Mouse (Mus musculus): ENCODE data around the gene Rhbdl3.
A peak's percentile ranks its signal among the peaks of the same experiment; 100 is the strongest.
"Not testable (repeated sequence)": the region's sequence is repeated elsewhere in the genome, so short reads cannot be mapped to it uniquely, and the experiment has no call there.

Gene Rhbdl3

DNA sequence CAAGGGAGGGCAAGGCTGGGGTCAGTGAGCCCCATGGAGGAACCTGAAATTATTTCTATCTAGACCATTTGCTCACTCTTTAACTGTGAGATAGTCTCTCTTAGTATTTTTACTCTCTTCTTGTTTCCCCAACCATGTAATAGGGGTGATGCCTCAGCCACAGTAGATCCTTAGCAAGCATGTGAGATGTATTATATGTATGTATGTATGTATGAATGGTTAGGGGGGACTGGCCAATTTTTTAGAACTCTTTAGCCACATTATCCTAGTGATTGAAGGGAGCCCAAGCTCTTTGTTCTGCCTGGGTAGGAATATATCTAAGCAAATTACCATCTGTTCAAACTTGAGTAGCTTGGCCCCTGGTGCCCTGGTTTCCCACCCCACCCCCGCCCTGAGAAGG is 12.8 kb downstream of the Rhbdl3 start:
- DNase-seq = no peak

DNA sequence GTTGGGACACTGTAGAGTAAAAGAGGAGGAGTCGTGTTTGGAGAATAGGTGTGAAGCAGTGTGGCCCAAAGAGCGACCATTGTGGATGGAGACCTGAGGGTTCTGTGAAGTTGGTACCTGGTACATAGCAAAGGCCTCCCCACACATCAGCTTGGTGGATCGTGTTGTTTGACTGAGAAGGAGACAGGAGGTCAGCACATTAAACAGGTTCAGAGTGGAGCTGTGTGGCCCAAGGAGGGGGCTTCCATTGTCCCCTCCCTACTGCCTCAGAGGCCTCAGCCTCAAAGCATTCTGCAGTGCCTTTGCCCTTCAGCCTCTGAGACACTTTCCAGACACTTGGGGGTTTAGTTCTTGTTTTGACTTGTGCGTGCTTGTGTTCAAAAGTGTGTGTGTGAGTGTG is 13.2 kb downstream of the Rhbdl3 start:
- no peak for DNase-seq

DNA sequence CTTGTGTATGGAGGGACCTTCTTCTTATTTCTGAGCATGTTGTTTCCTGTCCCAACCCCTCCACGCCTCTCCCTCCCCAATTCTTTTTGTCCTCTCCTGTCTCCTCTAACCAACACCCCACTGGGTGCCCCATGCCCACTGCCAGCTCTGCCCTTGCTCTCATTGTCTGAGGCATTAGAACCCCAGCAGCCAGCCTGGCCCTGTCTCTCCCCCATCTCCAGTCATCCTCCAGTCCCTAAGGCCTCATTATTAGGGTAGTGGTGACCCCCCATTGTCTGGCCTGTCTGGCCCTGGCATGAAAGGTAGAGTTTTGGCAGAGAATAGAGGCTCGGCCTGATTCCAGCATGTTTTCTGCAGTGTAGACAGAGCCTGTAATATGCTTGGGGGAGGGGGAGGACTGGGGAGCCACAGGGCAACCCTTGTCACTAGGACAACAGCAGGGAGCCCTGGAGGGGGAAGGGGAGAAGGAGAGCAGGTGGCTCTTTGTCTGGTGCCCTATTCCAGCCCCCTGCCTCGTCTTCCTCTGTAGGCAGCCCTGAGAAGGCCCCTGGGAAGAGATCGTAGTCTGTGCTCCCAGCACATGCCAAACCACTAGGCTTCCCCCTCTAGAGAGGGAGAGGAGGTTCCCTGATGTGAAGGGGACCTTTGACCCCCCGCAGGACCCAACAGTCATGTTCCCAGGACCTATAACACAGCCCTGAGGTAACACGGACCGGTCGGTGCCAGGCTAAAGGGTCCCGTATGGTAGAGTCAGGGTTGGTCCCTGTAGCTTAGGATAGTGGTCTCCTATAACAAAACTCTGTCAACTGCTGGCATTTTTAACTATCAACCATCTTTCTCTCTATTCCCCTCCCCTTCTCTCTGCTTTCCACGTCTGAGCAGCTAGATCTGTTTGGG is 15.3 kb downstream of the Rhbdl3 start:
- DNase-seq = peak; percentile 19 to 34

DNA sequence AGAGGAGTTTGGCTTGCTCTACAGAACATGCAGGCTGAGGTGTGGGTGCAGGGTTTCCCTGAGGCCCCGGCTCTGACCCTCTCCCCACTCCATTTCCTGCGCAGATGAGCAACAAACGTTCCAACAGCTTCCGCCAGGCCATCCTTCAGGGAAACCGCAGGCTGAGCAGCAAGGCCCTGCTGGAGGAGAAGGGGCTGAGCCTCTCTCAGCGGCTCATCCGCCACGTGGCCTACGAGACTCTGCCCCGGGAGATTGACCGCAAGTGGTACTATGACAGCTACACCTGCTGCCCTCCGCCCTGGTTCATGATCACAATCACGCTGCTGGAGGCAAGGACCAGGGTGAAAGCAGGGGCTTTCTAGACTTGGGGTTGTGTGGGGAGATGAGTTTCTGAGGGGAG is 22.5 kb downstream of the Rhbdl3 start:
- DNase-seq = no peak

DNA sequence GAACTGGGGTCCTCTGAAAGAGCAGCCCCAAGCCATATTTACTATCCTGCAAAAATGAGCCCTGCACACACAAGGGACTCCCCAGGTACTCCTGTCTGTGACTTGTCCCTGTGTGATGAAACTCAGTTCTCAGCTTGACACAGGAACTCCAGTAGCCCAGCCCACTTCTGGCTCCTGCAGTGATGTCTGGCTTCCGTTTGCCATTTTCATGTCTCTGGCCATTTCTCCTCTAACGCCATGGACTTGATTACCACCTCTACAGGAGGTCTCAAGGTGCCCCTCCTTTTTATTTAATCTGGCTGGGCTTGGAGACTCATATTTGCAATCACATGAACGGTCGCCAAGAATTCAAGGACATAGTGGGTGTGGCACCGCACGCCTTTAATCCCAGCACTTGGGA is 23.9 kb downstream of the Rhbdl3 start:
- DNase-seq = no peak

DNA sequence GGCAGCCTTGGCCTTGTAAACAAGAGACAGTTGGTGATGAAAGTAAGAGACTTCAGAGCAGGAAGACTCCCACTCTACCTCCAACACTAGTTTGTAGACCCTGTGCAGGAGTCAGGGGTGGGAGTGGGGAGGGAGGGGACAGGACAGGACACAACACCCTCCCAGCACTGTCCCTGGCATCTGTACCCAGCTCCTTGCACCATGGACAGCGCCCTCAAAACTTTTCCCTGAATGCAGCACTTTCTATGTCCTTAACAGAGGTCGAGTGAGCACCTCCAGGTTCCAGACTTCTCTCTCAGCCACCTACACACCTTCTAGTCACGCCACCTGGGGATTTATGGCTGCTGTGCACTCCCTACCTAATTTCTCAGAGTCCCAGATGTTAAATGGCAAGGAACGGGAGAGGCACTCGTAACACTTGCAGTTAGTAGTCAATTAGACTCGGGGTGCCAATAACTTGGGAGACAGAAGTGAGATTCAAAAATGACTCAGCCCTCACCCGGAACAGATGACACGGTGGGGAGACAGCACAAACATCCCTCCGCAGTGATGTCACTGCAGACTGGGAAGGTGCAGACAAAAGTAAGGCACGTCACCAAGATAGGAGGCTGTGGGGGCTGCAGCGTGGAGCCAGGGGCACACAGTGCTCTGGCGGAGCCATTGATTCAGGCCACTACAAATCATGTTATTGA is 32.1 kb downstream of the Rhbdl3 start:
- DNase-seq = no peak

DNA sequence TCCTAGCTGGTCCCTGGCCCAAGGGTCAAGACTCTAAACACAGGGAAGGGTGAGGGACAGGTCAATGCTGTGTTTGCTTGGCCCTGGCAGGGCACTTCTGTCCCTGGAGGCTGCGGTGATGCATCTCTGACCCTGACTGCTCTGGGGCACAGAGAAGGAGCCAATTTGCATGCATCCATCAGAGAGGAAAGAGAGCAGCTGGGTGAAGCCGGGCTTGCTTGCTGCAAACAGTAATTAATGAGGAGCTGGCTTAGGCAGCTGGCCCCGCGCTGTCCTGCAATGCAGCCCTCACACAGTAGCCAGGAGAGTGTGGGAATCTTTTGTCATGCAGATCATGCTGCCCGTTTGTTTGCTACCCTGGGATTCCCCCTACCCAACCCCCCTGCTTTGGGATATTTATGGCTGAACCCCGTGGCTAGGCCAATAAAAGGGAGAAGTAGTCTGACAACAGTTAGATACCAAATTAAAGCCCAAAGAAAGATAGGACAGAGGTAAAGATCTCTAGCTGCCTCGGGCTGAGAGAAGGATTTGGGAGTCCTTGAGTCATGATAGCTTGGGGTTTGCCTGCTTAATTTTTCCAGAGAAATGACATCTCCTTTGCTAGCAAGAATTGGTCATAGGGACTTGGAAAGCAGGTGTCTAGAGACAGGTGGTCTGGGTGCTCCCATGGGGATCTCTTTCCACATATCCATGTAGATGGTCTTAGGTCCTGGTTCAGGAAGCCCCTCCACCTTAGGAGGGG is 35.1 kb downstream of the Rhbdl3 start:
- no peak for DNase-seq

DNA sequence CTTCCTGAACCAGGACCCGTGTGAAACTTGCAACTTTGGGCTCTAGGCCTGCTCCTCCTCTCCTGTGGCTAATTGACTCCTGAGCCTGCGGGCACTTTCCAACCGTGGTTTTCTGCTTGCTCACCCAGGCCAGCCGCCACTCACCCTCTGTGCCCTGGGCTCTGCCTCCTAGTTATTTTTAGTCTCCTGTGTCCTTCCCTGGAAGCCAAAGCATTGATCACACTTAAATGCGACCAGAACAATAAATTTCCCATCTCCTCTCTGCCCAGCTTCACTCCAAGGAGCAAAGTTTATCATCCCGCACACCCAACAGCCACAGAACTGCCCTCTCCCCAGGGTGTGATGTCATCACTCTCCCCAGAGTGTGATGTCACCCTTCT is 35.6 kb downstream of the Rhbdl3 start:
- DNase-seq = no peak

DNA sequence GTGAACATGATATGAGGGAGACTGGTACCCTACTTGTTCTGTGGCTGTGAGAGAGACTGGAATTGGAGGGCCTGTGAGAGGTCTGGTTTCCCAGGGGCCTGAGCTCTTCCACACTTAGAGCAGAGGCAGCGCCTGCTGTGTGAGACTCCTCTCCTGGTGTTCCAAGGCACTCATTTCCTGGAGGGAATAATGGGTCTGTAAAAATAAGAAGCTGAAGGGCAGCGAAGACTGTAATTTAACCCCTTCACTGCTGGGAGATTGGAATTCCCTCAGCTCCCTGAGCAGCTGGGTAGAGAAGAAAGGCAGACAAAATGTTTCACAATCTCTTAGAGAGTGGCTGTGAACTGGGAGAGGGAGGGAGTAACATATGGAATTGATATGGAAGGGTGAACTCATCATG is 41.8 kb downstream of the Rhbdl3 start:
- DNase-seq = no peak

DNA sequence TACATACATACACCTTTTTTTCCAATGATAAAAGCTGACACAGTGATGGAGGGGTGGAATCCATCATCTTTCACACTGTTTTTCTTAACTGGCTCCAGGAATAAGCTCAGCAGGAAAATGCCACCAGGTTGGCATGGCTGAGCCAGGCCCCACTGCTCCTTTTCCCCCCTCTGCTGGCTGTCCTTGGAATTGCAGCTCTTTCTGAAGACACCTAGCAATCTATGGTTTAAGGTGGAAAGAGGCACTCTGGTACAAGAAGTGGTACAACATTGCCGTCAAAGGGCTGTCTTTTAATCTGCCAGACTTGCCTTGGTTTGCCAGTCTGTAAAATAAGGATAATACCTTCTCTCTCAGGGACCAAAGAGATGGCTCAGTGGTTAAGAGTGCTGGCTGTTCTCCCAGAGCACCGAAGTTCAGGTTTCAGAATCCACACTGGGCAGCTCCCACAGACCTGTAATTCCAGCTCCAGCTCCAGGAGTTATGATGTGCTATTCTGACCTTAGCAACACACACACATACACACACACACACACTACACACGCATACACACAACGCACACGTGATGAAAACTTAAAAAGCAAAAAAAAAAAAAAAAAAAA is 51.2 kb downstream of the Rhbdl3 start:
- DNase-seq = peak; percentile 87 to 91

DNA sequence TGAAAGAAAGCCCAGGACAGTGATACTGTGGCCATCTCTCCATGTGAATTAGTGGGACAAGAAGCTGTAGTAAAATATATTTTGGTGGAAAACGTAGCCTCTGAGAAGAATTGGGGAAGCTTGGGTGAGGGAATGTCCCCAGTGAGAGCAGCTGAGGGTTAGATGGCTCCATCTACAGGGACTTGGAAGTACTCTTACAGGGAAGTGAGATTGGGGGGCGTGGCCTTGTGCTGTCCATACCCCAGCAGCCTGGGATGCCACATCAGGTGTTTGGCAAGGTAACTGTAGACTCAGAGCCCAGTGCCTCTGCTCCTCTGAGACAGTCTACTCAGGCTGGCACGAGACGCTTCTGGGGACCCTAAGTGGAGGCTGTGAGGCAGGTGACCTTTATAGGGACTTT is 54.1 kb downstream of the Rhbdl3 start:
- DNase-seq = no peak

DNA sequence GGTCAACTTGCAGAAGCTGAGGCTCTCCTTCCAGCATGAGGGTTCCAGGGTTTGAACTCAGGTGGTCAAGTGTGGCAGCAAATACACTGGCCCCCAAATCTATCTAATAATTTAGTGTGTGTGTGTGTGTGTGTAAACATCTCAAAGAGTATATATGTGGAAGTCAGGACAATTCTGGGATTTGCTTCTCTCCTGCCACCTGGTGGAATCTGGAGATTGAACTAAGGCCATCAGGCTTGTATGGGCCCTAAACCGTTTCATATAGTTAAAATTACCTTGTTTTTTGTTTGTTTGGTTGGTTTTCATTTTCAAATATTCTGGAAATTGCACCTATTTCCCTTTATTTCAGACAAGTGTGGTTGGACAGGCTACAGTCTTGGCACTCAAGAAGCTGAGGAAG is 68.2 kb downstream of the Rhbdl3 start:
- no peak for DNase-seq

DNA sequence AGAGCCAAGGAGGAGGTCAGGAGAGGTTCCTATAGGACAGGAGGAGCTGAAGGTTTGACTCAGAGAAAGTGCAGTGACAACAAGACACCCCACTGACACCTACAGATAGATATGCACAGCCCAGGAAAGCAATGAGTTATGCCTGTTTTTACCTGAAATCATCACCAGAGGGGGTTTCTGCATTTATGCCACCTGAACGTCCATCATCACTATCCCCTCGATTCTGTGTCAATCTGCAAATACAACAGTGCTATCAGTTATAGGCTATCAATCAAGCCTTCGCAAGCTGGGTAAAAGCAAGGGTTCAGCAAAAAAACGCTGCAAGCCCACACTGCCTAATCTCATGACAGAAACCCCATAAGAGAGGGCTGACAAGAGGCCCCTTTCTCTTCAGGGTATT is 75.9 kb downstream of the Rhbdl3 start:
- DNase-seq = no peak

DNA sequence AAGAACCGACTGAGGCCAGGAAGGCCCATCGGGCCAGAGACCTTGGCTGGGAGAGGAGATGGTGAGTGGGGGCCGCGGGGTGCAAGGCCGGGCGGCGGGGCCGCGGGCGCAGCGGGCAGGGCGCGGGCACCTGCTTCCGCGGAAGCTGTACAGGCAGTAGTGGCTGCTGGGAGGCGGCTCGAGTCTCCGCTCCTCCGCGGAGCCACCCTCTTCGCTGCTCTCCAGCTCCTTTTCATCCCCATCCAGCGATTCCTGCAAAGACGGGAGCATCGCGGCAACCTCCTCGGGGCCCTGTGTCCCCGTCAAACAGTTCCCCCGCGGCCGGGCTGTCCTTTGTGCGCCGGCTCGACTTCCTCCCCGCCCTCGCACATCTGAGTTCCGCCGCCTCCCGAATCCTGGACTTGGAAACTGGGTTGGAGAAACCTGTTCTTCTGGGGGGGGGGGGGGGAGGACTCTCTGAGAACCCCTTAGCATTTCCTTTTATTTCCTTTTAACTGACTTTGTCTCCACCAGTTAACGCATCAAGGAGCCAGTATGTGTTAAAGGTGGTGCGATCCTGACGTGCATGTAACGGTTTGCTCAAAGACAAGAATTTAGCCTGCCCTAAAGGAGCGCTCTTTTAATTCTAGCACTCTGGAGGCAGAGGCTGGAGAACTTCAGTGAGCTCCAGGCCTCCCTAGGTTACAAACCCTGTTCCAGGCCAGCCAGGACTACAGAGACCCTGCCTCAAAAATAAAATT is 77.2 kb downstream of the Rhbdl3 start, which contains the start of gene 5730455P16Rik:
5730455P16Rik (minus strand) TSS at position 323 of the 740 bp plus-strand sequence.
- peak; percentile 84 to 91 for DNase-seq

DNA sequence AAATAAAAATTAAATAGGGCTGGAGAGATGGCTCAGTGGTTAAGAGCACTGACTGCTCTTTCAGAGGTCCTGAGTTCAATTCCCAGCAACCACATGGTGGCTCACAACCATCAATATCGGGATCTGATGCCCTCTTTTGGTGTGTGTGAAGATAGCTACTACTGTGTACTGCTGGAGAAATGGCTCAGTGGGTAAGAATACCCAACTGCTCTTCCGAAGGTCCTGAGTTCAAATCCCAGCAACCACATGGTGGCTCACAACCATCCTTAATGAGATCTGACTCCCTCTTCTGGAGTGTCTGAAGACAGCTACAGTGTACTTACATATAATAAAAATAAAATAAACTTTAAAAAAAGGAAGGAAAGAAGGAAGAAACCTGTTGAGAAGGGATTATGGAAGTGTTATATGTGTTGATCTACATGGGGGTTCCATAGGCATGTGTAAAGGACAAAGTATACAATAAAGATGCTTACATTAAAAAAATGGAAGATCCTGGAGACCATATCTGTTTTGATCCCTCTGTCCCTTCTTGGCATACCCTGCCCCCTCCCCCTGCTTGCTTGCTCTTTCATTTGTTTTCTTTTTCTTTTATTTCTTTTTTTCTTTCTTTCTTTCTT is 77.8 kb downstream of the Rhbdl3 start:
- peak in 1 of 2 experiments; percentile 15 for DNase-seq

DNA sequence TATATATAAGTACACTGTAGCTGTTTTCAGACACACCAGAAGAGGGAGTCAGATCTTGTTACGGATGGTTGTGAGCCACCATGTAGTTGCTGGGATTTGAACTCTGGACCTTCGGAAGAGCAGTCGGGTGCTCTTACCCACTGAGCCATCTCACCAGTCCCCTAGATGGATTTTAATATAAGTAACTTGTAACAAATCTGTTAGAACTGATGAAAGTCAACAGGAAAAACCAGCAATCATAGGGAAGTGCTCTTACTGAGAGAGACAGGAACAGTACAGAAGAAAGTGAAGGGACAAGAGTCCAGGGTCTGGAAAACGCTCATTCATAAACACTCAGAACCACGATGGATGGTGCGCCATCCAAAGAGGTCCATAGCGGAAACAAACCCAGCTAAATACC is 78.5 kb downstream of the Rhbdl3 start:
- DNase-seq = not testable (repeated sequence)

DNA sequence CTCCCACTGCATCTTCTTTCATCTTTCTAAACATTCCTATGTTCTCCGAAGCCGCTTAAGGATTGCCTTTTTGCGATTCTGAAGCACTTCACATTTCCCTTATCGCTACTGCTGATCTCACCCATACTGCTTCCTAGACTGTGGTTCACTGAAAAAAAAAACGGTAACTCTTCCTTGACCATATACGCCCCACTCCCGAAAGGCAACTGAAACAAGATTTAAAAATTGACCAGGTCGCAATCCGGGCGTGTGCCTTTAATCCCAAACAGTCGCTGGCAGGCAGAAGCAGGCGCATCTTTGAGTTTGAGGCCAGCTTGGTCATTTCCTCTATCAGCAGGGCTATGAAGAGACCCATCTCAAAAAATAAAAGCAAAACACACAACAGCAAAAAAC is 81.9 kb downstream of the Rhbdl3 start:
- DNase-seq = peak; percentile 19 to 50

DNA sequence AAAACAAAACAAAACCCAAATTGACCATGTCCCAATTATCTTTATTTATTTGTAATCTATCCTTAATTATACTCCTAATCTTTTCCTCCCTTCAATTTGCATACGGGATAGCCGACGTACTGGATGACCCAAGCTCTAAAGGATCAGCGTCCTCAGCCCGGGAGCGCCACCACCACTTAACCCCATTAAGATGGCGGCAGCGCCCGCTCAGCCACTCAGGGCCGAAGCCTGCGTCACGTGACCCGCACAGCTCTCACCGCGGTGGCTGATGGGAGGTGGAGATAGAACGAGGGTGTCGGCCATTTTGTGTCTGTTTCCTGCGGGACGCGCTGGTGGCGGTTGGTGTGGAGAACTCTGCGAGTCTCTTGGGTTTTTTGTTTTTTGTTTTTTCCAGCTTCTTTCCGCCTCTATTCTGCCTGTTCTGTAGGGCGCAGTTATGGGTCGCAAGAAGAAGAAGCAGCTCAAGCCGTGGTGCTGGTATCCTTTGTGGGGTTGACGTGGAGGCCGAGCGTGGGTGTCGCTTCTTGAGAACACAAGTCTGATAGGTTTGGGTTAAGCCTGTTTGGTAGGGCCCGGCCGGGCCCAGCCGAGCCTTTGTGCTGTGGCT is 82.4 kb downstream of the Rhbdl3 start, which contains the start of gene Zfp207:
Zfp207 (plus strand) TSS at position 261 of the 607 bp plus-strand sequence.
- peak; percentile 99 for DNase-seq

DNA sequence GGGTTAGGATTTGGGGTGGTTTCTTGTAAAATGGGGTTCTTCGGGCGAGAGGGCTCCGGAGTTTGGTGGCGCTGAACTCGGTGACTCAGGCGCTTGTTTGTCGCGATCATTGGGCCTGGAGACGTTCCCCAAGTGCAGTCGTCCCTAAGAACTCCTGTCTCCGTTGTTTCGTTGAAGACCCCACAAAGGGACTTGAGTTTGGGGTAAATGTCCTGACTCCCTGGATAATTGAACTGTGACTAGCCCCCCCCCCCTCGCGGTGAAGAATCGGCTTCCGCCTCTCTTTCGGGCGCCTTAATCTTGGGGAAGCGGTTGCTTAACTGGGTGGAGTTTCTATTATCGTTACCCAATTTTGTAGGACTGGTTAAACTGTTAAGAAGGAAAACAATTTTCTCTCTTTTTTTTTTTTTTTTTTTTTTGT is 82.9 kb downstream of the Rhbdl3 start:
- DNase-seq = no peak

DNA sequence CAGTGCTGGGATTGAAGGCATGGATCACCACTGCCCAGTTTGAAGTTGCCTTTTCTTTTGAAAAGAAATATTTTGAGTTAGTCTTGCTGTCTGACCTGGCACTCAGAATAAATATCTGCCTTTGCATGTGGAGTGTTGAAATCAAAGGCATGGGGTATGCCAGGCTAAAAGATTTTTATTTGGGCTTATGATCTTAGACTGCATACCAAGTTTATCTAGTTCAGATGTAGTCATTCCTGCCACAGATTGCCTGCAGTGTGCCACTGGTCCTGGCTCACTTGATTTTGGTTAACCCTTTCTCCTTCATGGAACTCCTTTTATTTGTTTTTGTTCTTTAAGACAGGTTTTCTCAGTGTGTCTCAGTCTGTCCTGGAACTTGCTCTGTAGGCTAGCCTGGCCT is 83.7 kb downstream of the Rhbdl3 start:
- no peak for DNase-seq

DNA sequence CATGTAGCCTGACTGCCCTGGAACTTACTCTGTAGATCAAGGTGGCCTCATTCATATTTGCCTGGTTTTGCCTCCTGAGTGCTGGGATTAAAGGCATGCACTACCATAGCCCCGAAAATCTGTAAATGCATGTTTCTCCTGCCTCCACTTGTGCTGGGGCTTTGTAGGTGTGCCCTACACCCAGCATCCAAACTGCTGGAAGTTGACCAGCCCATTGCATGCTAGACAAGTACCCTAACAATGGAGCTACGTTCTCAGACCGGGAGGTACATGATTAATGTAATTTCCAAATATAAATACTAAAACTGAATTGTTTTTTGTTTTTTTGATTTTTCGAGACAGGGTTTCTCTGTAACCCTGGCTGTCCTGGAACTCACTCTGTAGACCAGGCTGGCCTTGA is 84.3 kb downstream of the Rhbdl3 start:
- peak in 1 of 2 experiments; percentile 11 for DNase-seq

Data from cerebellum, adult 18-20 months (tissue).